Mouse (Mus musculus) forebrain, embryonic 14.5 days (tissue): ENCODE results near the gene Igf2r. TPM values are rescaled to one million over a fixed set of nuclear protein-coding genes. Genes with fewer than 3 reads are reported as not detected.
A peak's percentile ranks its signal among the peaks of the same experiment; 100 is the strongest.

Source experiments
- ATAC-seq: fragments of 200-750 bp; cut with Nextera tagmentation; 2 replicates; pipeline ENCODE4 v1.8.0; 2017; ENCODE audit warnings: mild to moderate bottlenecking, moderate library complexity
- DNase-seq: peaks from one replicate; pipeline ENCODE4 v3.0.0-alpha.2; 2015; ENCODE audit warnings: low spot score
- H3K27ac ChIP-seq: fragments of 300-500 bp; sonication (generic); 2 replicates; pipeline ENCODE4 v1.5.1; 2014; ENCODE audit warnings: low read depth, mild to moderate bottlenecking, control low read depth, low read length, moderate library complexity
- H3K27me3 ChIP-seq: fragments of 300-500 bp; sonication (generic); replicated peaks from 2 replicates; pipeline ENCODE4 v1.6.1; 2014; ENCODE audit warnings: low read length, control low read depth, mixed read lengths; ENCODE audit not compliant: control insufficient read depth, insufficient read depth
- H3K36me3 ChIP-seq: fragments of 300-500 bp; sonication (generic); 2 replicates; pipeline ENCODE4 v1.6.1; 2014; ENCODE audit warnings: low read length, control low read depth; ENCODE audit not compliant: control insufficient read depth, insufficient read depth
- H3K4me1 ChIP-seq: fragments of 300-500 bp; sonication (generic); 2 replicates; pipeline ENCODE4 v1.6.1; 2014; ENCODE audit warnings: antibody characterized with exemption, low read length, control low read depth; ENCODE audit not compliant: control insufficient read depth, insufficient read depth
- H3K4me2 ChIP-seq: fragments of 300-500 bp; sonication (generic); 2 replicates; pipeline ENCODE4 v1.6.1; 2014; ENCODE audit warnings: mild to moderate bottlenecking, control low read depth, low read length
- H3K4me3 ChIP-seq: fragments of 300-500 bp; sonication (generic); 2 replicates; pipeline ENCODE4 v1.5.1; 2014; ENCODE audit warnings: low read depth, low read length, control low read depth
- H3K9ac ChIP-seq: fragments of 300-500 bp; sonication (generic); 2 replicates; pipeline ENCODE4 v1.6.1; 2014; ENCODE audit warnings: mild to moderate bottlenecking, low read length, control low read depth, moderate library complexity
- H3K9me3 ChIP-seq: fragments of 300-500 bp; sonication (generic); replicated peaks from 2 replicates; pipeline ENCODE4 v1.6.1; 2016; ENCODE audit warnings: low read length, control low read depth, mixed read lengths; ENCODE audit not compliant: control insufficient read depth
- WGBS: fragments of 180-500 bp; shearing (Covaris S2); extraction: QIAGEN DNeasy Blood & Tissue Kit; methylation state at CpG from one replicate; pipeline ENCODE4 v1.1.7; 2014; 5-methylcytosine and 5-hydroxymethylcytosine counted together
- polyA plus RNA-seq: library from polyadenylated mRNA; unstranded; fragments of >200 nt; fragmentation: Nextera tagmentation; extraction: Ambion mirVana; gene quantifications from 2 replicates; pipeline ENCODE4 v1.2.1, GENCODE M21; 2014

The Igf2r gene
- polyA plus RNA-seq, 1 experiment from 2014 or later, result 9.6 TPM

- ATAC-seq, result no peak
- Histone ChIP-seq H3K4me1 (no peaks in the 10 kb centered on the region), H3K9ac (no peak overlapping the region), H3K9me3 (no peaks in the 10 kb centered on the region), H3K36me3 (no peaks in the 10 kb centered on the region), H3K4me2 (no peak overlapping the region), H3K27ac (no peak overlapping the region), H3K27me3 (no peaks in the 10 kb centered on the region), H3K4me3 (no peak overlapping the region)
- WGBS, result 84% methylated on average over 4 of the region's 4 CpGs
- no peak for DNase-seq
Observed at GRCm38 (mm10) chr17:12755146-12755545, 14.3 kb downstream of the Igf2r start.

DNA sequence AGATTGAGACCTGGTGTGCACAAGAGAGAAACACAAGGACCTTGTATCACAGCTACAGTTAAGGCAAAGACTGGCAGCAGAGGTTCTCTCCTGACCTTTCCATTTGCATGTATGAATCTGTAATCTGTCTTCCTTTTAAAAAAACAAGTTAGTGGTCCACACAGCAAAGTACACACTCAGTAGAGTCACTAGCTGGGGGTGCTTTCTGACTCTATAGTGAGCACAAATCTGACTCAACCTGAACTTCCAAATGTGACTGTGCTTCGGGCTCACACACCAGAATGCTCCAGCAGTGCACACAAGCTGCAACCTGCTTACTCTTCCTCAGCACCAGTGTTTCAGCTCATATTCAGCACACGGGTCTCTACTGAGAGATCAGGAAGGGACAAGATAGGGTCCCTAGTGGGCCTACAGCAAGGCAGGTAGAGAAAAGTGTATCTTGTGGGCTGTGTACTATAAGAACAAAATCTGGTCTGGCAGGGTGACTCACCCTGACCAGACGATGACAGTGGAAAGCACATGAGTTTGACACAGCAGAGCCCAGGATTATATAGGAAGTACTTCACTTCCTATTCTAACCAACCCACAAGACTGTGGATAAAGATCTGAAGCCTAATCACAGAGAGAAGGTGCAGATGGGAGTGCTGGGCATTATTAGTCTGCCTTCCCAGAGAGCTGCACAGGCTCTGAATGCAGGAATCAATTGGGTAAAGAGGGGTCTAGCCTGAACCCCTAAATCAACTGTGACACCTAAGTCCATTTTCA, 15.0 kb downstream of the Igf2r start:
- DNase-seq, result no peak
- no peak overlapping the region for H3K27ac ChIP-seq
- ATAC-seq, result no peak
- no peak overlapping the region for H3K4me2 ChIP-seq
- no peaks in the 10 kb centered on the region for H3K9me3 ChIP-seq
- 88% methylated on average over 3 of the region's 3 CpGs for WGBS
- no peaks in the 10 kb centered on the region for H3K27me3 ChIP-seq
- H3K36me3 ChIP-seq, result no peaks in the 10 kb centered on the region
- H3K4me1 ChIP-seq, result peaks cover 3% of the 10 kb centered on the region; the same call in 1 of the 2 replicates
- no peak overlapping the region for H3K9ac ChIP-seq
- H3K4me3 ChIP-seq, result no peak overlapping the region

DNA sequence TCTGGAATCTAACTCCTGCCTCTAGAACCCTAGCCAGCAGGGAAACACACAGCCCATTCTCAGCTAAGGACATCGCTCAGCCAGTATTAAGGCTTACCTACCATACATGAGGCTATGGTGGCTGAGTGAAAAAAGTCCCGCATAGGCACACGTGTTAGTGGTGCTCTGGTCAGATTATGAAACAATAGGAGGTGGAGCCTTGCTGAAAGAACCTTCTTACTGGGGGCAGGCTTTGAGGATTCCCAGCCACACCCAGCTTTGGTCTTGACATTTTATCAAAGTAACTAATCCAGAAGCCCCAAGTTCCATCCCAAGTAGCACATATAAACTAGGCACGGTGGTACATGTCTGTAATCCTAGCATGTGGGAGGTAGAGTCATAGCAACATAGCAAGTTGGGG, 16.4 kb downstream of the Igf2r start:
- DNase-seq, result no peak
- Histone ChIP-seq H3K9ac (no peak overlapping the region), H3K27ac (no peak overlapping the region), H3K4me2 (no peak overlapping the region), H3K4me3 (no peak overlapping the region), H3K27me3 (no peaks in the 10 kb centered on the region), H3K36me3 (no peaks in the 10 kb centered on the region), H3K9me3 (no peaks in the 10 kb centered on the region), H3K4me1 (peaks cover 3% of the 10 kb centered on the region; the same call in 1 of the 2 replicates)
- no peak for ATAC-seq
- 70% methylated on average over 4 of the region's 4 CpGs for WGBS

DNA sequence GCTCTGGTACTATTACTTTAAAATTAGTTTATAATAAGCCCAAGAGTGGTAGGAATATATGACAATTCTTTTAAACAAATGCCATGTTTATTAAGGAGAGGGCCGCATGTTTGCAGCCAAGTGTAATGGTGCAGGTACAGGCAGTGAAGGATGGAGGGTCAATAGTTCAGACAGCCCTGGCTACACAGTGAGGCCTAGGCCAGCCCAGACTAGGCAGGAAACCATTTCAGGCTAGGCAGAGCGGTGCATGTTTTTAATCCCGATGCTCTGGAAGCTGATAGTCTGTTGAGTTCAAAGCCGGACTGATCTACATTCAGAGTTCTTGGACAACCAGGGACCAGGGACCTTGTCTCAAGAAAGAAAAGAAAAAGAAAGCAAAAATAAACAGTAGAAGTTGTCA, 17.8 kb downstream of the Igf2r start:
- Histone ChIP-seq H3K9ac (no peak overlapping the region), H3K27ac (no peak overlapping the region), H3K4me1 (peaks cover 3% of the 10 kb centered on the region; the same call in 1 of the 2 replicates), H3K36me3 (0 out of 2 replicates have a peak, but pooled peaks cover 3% of the 10 kb centered on the region), H3K27me3 (no peaks in the 10 kb centered on the region), H3K4me3 (no peak overlapping the region), H3K9me3 (no peaks in the 10 kb centered on the region), H3K4me2 (no peak overlapping the region)
- ATAC-seq (no peak), DNase-seq (no peak)
- 81% methylated on average over 4 of the region's 4 CpGs for WGBS

DNA sequence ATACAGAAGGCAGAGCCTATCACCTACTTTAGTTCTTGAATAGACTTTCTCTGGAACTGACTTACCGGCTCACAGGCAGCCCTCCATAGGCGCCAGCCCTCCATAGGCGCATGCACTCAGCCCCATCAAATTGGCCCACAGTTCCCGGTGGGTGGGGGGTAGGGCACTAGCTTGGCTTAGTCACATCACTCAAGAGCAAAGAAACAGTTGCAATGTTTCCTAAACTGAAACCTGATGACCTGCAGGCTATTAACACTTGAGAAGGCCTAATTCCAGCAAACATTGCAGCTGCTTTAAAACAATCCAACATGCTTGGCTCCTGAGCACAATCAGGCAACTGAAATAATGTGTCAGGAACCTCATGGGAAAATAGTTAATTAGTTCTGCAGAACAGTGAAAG, 18.2 kb downstream of the Igf2r start:
- Histone ChIP-seq H3K4me3 (no peak overlapping the region), H3K27ac (no peak overlapping the region), H3K27me3 (no peaks in the 10 kb centered on the region), H3K4me1 (peaks cover 3% of the 10 kb centered on the region; the same call in 1 of the 2 replicates), H3K36me3 (0 out of 2 replicates have a peak, but pooled peaks cover 3% of the 10 kb centered on the region), H3K4me2 (no peak overlapping the region), H3K9ac (no peak overlapping the region), H3K9me3 (no peaks in the 10 kb centered on the region)
- peak; percentile 33 for DNase-seq
- ATAC-seq, result no peak
- 47% methylated on average over 4 of the region's 4 CpGs for WGBS

DNA sequence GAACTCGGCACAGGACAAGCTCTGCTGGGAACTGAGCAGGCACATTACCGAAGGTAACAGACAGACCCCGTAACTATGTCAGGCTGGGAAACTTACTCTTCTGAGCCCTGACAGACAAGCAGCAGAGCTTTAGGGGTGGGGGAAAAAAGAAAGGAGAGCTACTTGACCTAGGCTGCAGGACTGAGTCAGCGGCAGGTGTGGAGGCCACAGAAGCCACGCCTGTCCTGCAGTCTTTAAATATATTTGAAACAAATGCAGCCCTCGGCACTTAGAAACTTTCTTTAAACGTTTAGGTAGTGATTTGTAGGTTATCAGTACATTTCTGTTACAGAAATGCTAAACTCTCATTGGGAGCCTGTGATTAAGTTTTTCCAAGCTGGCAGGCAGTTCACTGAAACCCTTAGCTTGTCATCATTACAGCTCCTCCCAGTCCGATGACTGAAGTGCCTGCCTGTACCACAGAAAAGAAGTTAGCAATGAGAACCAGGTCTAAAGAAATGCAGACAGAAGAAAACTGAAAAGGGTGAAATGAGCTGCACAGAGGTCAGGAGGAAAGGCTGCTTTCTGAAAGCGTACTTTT, 18.8 kb downstream of the Igf2r start:
- H3K27ac ChIP-seq, result no peak overlapping the region
- no peak for DNase-seq
- no peak overlapping the region for H3K9ac ChIP-seq
- 0 out of 2 replicates have a peak, but pooled peaks cover 4% of the 10 kb centered on the region for H3K36me3 ChIP-seq
- ATAC-seq, result no peak
- H3K4me3 ChIP-seq, result no peak overlapping the region
- H3K4me1 ChIP-seq, result peaks cover 3% of the 10 kb centered on the region; the same call in 1 of the 2 replicates
- no peaks in the 10 kb centered on the region for H3K9me3 ChIP-seq
- WGBS, result 82% methylated on average over 9 of the region's 9 CpGs
- no peak overlapping the region for H3K4me2 ChIP-seq
- no peaks in the 10 kb centered on the region for H3K27me3 ChIP-seq

- Histone ChIP-seq H3K36me3 (0 out of 2 replicates have a peak, but pooled peaks cover 8% of the 10 kb centered on the region), H3K27ac (peak overlapping the region; percentile 76), H3K9me3 (no peaks in the 10 kb centered on the region), H3K4me3 (no peak overlapping the region), H3K9ac (no peak overlapping the region), H3K4me1 (peaks cover 3% of the 10 kb centered on the region; the same call in 1 of the 2 replicates), H3K4me2 (no peak overlapping the region), H3K27me3 (no peaks in the 10 kb centered on the region)
- WGBS, result 46% methylated on average over 8 of the region's 8 CpGs
- peak; percentile 80 for DNase-seq
- peak; percentile 93 for ATAC-seq
Observed at GRCm38 (mm10) chr17:12749421-12750367, 19.8 kb downstream of the Igf2r start.

GRCm38 (mm10) chr17:12745761-12746160, 23.7 kb downstream of the Igf2r start:
- WGBS, result 88% methylated on average over 4 of the region's 4 CpGs

More at GRCm38 (mm10) chr17:12745761-12746160, 23.7 kb downstream of the Igf2r start:
- Histone ChIP-seq H3K9ac (no peak overlapping the region), H3K9me3 (peaks cover 13% of the 10 kb centered on the region; the same call in 1 of the 2 replicates), H3K4me2 (no peak overlapping the region), H3K27me3 (no peaks in the 10 kb centered on the region), H3K4me3 (no peak overlapping the region), H3K4me1 (peaks cover 3% of the 10 kb centered on the region; the same call in 1 of the 2 replicates), H3K36me3 (peaks cover 11% of the 10 kb centered on the region; the same call in 1 of the 2 replicates), H3K27ac (no peak overlapping the region)
- no peak for ATAC-seq
- DNase-seq, result no peak
